Mouse (Mus musculus) layer of hippocampus, adult 9-10 months (tissue): ENCODE measurements at regions not wholly inside any gene's neighbourhood (a gene's known extent, or its start where the extent isn't known, plus 50 kb on each side); places are given as distances from the start of the nearest gene placed in this dataset.

Source experiments
- DNase-seq: peaks from one replicate; pipeline ENCODE4 v3.0.0; 2022; ENCODE audit warnings: low spot score

DNA sequence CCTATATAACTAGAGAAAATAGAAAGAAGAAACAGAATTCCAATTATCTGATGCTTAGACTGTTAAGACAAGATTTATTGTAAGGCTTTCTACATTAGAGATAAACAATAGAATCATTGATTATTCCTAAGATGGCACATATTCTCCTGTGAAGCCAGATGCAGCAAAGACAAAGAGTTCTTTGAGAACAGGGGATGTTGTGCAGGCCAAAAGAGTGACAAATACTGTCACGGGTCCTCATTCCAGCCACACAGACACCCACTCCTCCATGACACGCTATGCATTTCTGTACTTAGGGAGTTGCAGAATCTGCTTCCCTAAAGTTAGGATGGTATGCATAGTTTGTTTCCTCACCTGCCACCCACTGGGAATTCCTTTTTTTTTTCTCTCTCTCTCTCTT, 245.2 kb downstream of the Sv2b start:
- no peak for DNase-seq

GRCm38 (mm10) chr7:75050231-75050630, 258.8 kb downstream of the Sv2b start:
- no peak for DNase-seq

GRCm38 (mm10) chr7:75049751-75050150, 259.3 kb downstream of the Sv2b start:
- no peak for DNase-seq

- no peak for DNase-seq
Measured at GRCm38 (mm10) chr7:75048822-75049221, 260.2 kb downstream of the Sv2b start.

GRCm38 (mm10) chr7:75047827-75048226, 261.2 kb downstream of the Sv2b start:
- DNase-seq, result no peak

- DNase-seq, result no peak
Measured at GRCm38 (mm10) chr7:75040871-75041270, 268.2 kb downstream of the Sv2b start.

GRCm38 (mm10) chr7:75026191-75026590, 282.9 kb downstream of the Sv2b start:
- no peak for DNase-seq

DNA sequence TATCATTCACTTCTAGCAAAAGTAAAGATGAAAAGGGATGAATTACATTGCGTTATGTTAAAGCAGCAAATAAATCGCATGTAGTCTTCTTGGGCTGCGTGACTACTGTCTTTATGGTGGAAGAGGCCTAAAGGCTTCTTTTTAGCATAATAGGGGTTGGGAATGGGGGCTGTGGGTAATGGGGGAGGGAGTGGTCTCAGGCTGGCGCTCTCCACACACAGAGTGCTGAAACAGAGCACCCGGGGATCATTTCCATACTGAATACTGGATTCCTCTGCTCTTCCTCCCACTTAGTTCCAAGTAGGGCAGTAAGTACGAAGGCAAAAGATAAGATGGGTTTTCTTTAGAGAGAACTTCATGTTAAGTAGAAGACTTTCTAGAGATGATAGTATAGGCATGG, 287.1 kb downstream of the Sv2b start:
- no peak for DNase-seq

DNA sequence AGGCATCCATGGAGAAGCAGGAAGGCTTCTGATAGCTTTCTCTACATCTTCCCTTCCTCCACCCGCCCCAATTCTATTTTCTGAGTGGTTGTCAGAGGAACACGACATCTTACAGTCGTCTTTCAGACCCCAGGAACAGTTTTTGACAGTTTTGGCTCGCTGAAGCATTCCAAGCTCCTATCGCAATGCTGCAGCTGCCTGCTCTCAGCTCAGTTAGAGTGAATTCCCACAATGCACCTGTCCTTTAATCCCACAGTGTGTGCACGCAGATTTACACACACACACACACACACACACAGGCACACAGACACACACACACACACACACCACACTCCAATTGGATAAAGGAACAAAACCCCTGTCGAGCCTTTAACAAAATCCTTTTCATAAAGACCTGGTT, 290.4 kb downstream of the Sv2b start:
- no peak for DNase-seq

DNA sequence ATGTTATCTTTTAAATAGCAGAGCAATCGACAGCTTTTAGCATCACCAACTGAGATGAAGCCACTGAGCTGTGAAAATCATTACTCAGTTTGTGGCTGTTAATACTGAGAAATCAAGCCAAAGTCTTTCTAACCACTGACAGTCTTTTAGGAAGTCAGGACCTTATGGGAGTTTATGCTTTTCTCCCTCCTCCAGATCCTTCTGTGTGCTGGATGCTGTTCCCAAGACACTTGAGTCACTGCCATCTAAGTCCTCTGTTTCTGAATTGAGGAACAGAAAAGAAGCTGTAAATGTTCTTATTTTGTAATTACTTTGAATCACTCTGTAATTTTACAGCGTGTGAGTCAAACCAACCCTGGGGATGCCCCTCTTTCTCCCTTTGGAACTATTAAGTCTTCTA, 300.6 kb downstream of the Sv2b start:
- no peak for DNase-seq

- DNase-seq, result no peak
Measured at GRCm38 (mm10) chr7:74990198-74990597, 318.9 kb downstream of the Sv2b start.

DNA sequence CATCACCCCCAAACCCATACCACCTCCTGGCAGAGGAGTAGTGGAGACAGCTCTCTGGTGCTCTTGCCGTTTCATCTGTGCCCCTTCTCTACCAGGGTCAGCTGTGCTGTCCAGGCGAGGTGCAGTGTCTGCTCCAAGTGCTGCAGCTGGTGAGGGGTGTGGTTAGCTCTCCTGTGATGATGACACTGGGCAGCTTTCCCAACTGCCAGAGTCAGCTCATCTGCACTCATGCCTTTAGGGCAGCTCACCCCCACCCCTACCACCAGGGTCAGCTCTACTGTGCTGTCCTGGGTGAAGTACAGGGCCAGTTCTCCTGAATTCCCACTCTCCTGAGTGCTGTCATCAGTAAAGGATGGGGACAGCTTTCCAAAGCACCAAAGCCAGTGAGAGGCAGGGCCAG, 329.6 kb downstream of the Sv2b start:
- DNase-seq, result no peak

DNA sequence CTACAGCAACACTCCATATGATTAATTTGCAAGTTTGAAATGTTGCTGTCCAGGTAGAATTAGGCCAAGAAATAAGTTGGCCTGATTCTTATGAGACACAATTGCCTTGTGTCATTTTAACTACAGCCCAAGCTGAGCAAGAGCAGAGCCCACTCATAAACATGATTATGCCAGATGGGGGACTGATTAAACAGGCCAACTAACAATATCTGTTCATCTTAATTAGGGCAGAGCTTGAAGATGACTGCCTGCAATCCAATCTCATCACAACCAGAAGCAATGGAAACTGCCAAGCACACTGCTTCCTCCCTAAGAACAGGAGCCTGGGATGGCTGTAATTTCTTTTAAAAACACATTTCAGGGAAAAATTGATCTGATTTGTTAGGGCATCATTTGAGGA, 333.1 kb downstream of the Sv2b start:
- no peak for DNase-seq

- DNase-seq, result no peak
Measured at GRCm38 (mm10) chr7:74974448-74974847, 334.6 kb downstream of the Sv2b start.

- DNase-seq, result no peak
Measured at GRCm38 (mm10) chr7:74944421-74945098, 364.5 kb downstream of the Sv2b start.

- no peak for DNase-seq
Measured at GRCm38 (mm10) chr7:74942917-74943316, 366.1 kb downstream of the Sv2b start.

DNA sequence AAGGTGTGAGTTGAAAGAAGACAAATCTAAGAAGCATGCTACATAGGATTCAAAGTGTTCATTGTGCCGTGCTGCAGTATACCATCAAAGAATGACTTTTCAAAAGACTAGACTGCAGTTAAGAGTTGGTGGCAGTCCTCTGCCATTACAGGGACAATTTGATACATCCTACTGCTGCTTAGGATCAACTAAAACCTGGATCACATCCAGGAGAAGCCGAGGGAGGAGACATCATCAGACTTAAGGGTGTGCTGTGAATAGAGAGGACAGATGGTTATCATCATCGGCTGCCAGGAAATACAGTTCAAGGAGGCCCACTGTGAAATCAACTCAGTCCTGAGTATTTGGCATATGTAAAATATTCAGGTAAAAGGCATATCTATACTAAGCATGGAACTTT, 366.9 kb downstream of the Sv2b start:
- no peak for DNase-seq

DNA sequence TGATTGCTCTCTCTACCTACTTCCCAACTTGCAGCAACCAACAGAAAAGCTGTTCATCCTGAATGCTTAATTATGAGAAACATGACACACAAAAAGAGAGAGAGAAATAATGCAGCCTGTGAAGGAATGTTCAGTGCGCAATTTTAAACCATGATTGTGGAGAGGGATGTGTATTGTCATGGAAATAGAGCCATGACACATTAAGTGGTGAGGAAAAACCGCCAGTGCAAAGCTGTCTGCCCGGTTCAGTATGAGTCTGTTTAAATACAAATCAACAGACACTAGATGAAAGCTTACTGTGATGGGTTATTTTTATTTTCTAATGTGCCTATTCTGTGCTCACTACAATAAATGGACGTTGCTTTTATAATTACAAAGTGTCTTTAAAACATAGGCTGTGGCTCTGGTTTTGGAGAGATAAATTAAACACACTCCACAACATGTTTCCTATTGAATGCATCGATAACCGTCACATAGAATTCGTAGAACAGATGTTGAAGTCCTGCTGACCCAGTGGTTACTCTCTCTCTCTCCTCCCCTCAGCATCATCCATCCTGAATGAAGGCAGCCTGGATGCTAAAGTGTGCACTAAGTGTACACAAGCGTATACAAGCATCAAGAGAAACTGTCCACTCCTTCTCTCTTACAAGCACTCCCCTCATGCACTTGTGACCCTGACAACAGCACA, 374.7 kb upstream of the Slco3a1 start:
- no peak for DNase-seq

DNA sequence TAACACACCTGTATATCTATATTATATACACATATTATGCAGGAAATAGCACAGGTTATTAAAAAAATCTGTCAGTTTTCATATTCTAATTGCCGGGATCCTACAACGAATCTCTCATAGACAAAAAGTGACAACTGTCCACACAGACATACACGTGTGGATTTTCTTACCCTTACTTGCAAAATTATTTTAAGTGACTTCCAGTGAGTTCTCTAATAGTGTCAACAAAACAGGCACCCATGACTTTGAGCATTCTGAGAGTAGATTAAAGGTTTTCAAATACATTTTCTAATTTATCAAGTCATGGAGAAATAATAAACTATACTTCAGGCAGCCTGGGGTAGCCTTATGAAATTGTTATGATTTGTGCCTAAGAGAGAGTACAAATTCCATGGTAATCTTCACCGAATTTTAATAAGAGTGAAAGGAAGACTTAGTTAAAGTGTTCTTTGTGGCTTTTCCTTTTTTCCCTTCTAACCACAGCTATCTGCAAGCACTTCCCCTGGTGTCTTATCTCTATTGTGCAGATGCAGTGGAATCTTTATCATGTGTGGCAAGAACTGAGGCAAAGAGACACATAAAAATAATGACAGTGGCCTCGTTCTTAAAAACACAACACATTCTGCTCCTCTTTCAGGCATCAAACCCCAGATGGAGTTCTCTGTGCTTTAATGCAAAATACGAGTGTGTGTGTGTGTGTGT, 373.8 kb upstream of the Slco3a1 start:
- no peak for DNase-seq

- DNase-seq, result no peak
Measured at GRCm38 (mm10) chr7:74926729-74927128, 372.1 kb upstream of the Slco3a1 start.

DNA sequence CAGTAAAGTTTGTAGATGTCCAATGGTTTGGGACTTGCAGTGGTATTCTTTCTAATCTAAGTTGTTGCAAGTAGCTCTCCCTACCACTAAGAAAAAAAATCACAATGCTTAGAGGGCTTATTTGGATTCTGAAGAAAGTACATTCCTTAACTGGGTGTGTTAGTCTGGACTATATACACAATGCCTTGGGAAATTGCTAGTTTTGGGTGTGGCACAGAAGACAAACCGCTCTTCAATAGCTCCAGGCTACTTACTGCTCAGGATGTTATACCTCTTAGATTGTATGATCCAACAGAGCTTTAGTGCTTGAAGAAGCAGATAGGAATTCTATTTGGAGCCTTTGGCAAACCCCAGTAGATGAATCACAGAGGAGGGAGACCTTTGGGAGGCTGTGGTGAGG, 369.6 kb upstream of the Slco3a1 start:
- DNase-seq, result no peak

- no peak for DNase-seq
Measured at GRCm38 (mm10) chr7:74908311-74908962, 353.9 kb upstream of the Slco3a1 start.

GRCm38 (mm10) chr7:74907391-74907790, 352.8 kb upstream of the Slco3a1 start:
- DNase-seq, result no peak
